Mouse (Mus musculus): ENCODE measurements around the gene E130309D02Rik.

The E130309D02Rik gene

GRCm38 (mm10) chr5:143268985-143269362 lies 46.2 kb downstream of the E130309D02Rik start:
- DNase-seq (ENCODE audit: low spot score) = no peak

GRCm38 (mm10) chr5:143266794-143267193 lies 48.4 kb downstream of the E130309D02Rik start:
- no peak for DNase-seq (ENCODE audit: low spot score)

GRCm38 (mm10) chr5:143265409-143265808 lies 49.8 kb downstream of the E130309D02Rik start:
- DNase-seq (ENCODE audit: low spot score) = no peak

- no peak for DNase-seq (ENCODE audit: low spot score)
Observed at GRCm38 (mm10) chr5:143264689-143265088, 50.5 kb downstream of the E130309D02Rik start.

GRCm38 (mm10) chr5:143261636-143262035 lies 53.5 kb downstream of the E130309D02Rik start:
- no peak for DNase-seq (ENCODE audit: low spot score)

GRCm38 (mm10) chr5:143255802-143256201 lies 59.4 kb downstream of the E130309D02Rik start:
- DNase-seq (ENCODE audit: low spot score) = no peak

GRCm38 (mm10) chr5:143255131-143255519 lies 60.0 kb downstream of the E130309D02Rik start:
- DNase-seq (ENCODE audit: low spot score) = no peak

- DNase-seq (ENCODE audit: low spot score) = peak; percentile 32
Observed at GRCm38 (mm10) chr5:143254487-143255130, 60.6 kb downstream of the E130309D02Rik start.

- peak; percentile 36 for DNase-seq (ENCODE audit: low spot score)
Observed at GRCm38 (mm10) chr5:143253881-143254486, 61.2 kb downstream of the E130309D02Rik start.

GRCm38 (mm10) chr5:143253186-143253880 lies 61.8 kb downstream of the E130309D02Rik start:
- peak; percentile 33 for DNase-seq (ENCODE audit: low spot score)

GRCm38 (mm10) chr5:143252791-143253185 lies 62.4 kb downstream of the E130309D02Rik start:
- no peak for DNase-seq (ENCODE audit: low spot score)

GRCm38 (mm10) chr5:143252039-143252438 lies 63.1 kb downstream of the E130309D02Rik start:
- DNase-seq (ENCODE audit: low spot score) = no peak

Measured in embryo, embryonic 10.5 days (tissue).